Mouse (Mus musculus): ENCODE measurements at regions not wholly inside any gene's neighbourhood (a gene's known extent, or its start where the extent isn't known, plus 50 kb on each side); places are given as distances from the start of the nearest gene placed in this dataset.
A peak's percentile ranks its signal among the peaks of the same experiment; 100 is the strongest.

GRCm38 (mm10) chr11:112125249-112125933 lies 656.6 kb upstream of the Sox9 start:
- no peak for ATAC-seq (ENCODE audit: low read depth)
- Histone ChIP-seq H3K36me3 (no peaks in the 10 kb centered on the region), H3K9ac (no peak overlapping the region), H3K4me1 (replicated peaks) (no peaks in the 10 kb centered on the region), H3K27me3 (0 out of 2 replicates have a peak, but pooled peaks cover 3% of the 10 kb centered on the region), H3K9me3 (no peaks in the 10 kb centered on the region), H3K4me3 (no peak overlapping the region), H3K27ac (replicated peaks) (no peak overlapping the region), H3K4me2 (no peak overlapping the region)
- WGBS: 80% methylated on average over 12 of the region's 12 CpGs

GRCm38 (mm10) chr11:112130090-112130489 lies 651.9 kb upstream of the Sox9 start:
- WGBS: 91% methylated on average over 4 of the region's 4 CpGs
- Histone ChIP-seq H3K9ac (no peak overlapping the region), H3K4me3 (no peak overlapping the region), H3K9me3 (no peaks in the 10 kb centered on the region), H3K36me3 (no peaks in the 10 kb centered on the region), H3K27ac (replicated peaks) (no peak overlapping the region), H3K4me2 (no peak overlapping the region), H3K4me1 (replicated peaks) (no peaks in the 10 kb centered on the region), H3K27me3 (peaks cover 13% of the 10 kb centered on the region)
- no peak for ATAC-seq (ENCODE audit: low read depth)

GRCm38 (mm10) chr11:112137401-112138020 lies 644.5 kb upstream of the Sox9 start:
- Histone ChIP-seq H3K27ac (replicated peaks) (no peak overlapping the region), H3K9me3 (no peaks in the 10 kb centered on the region), H3K9ac (no peak overlapping the region), H3K36me3 (no peaks in the 10 kb centered on the region), H3K4me2 (peak overlapping the region; percentile 27), H3K4me1 (replicated peaks) (peaks cover 35% of the 10 kb centered on the region), H3K4me3 (no peak overlapping the region), H3K27me3 (peaks cover 13% of the 10 kb centered on the region)
- WGBS: 4% methylated on average over 8 of the region's 8 CpGs
- peak; percentile 75; the same call in 1 of the 2 replicates for ATAC-seq (ENCODE audit: low read depth)

GRCm38 (mm10) chr11:112140058-112140457 lies 642.0 kb upstream of the Sox9 start:
- Histone ChIP-seq H3K4me3 (no peak overlapping the region), H3K9me3 (no peaks in the 10 kb centered on the region), H3K4me2 (no peak overlapping the region), H3K27me3 (peaks cover 17% of the 10 kb centered on the region; the same call in 1 of the 2 replicates), H3K36me3 (no peaks in the 10 kb centered on the region), H3K27ac (replicated peaks) (no peak overlapping the region), H3K4me1 (replicated peaks) (peaks cover 35% of the 10 kb centered on the region), H3K9ac (no peak overlapping the region)
- 73% methylated on average over 9 of the region's 9 CpGs for WGBS
- ATAC-seq (ENCODE audit: low read depth): no peak

- Histone ChIP-seq H3K27me3 (peaks cover 17% of the 10 kb centered on the region; the same call in 1 of the 2 replicates), H3K4me2 (peak overlapping the region; percentile 13; the same call in 1 of the 2 replicates), H3K9me3 (no peaks in the 10 kb centered on the region), H3K4me3 (no peak overlapping the region), H3K4me1 (replicated peaks) (peaks cover 35% of the 10 kb centered on the region), H3K36me3 (no peaks in the 10 kb centered on the region), H3K9ac (no peak overlapping the region), H3K27ac (replicated peaks) (no peak overlapping the region)
- no peak for ATAC-seq (ENCODE audit: low read depth)
- 56% methylated on average over 4 of the region's 4 CpGs for WGBS
Measured at GRCm38 (mm10) chr11:112140495-112140894, 641.5 kb upstream of the Sox9 start.

GRCm38 (mm10) chr11:112140912-112141311 lies 641.1 kb upstream of the Sox9 start:
- H3K27me3 ChIP-seq: peaks cover 17% of the 10 kb centered on the region; the same call in 1 of the 2 replicates
- no peak overlapping the region for H3K4me3 ChIP-seq
- no peak overlapping the region for H3K27ac ChIP-seq (replicated peaks)
- no peaks in the 10 kb centered on the region for H3K36me3 ChIP-seq
- no peaks in the 10 kb centered on the region for H3K9me3 ChIP-seq
- no peak for ATAC-seq (ENCODE audit: low read depth)
- peaks cover 35% of the 10 kb centered on the region for H3K4me1 ChIP-seq (replicated peaks)
- H3K9ac ChIP-seq: no peak overlapping the region
- 60% methylated on average over 9 of the region's 9 CpGs for WGBS
- peak overlapping the region; percentile 13; the same call in 1 of the 2 replicates for H3K4me2 ChIP-seq

- Histone ChIP-seq H3K36me3 (no peaks in the 10 kb centered on the region), H3K27me3 (no peaks in the 10 kb centered on the region), H3K4me3 (no peak overlapping the region), H3K27ac (replicated peaks) (no peak overlapping the region), H3K4me1 (replicated peaks) (peaks cover 10% of the 10 kb centered on the region), H3K9ac (no peak overlapping the region), H3K9me3 (no peaks in the 10 kb centered on the region), H3K4me2 (no peak overlapping the region)
- 94% methylated on average over 3 of the region's 3 CpGs for WGBS
- no peak for ATAC-seq (ENCODE audit: low read depth)
Measured at GRCm38 (mm10) chr11:112152051-112152450, 630.0 kb upstream of the Sox9 start.

GRCm38 (mm10) chr11:112153198-112153597 lies 628.8 kb upstream of the Sox9 start:
- Histone ChIP-seq H3K4me2 (no peak overlapping the region), H3K4me3 (no peak overlapping the region), H3K27me3 (no peaks in the 10 kb centered on the region), H3K9me3 (no peaks in the 10 kb centered on the region), H3K27ac (replicated peaks) (no peak overlapping the region), H3K36me3 (no peaks in the 10 kb centered on the region), H3K4me1 (replicated peaks) (peaks cover 10% of the 10 kb centered on the region), H3K9ac (no peak overlapping the region)
- 98% methylated on average over 5 of the region's 5 CpGs for WGBS
- ATAC-seq (ENCODE audit: low read depth): no peak

- WGBS: 59% methylated on average over 11 of the region's 11 CpGs
- Histone ChIP-seq H3K4me1 (replicated peaks) (peaks cover 10% of the 10 kb centered on the region), H3K4me2 (peak overlapping the region; percentile 29), H3K9ac (no peak overlapping the region), H3K36me3 (no peaks in the 10 kb centered on the region), H3K27ac (replicated peaks) (no peak overlapping the region), H3K27me3 (no peaks in the 10 kb centered on the region), H3K9me3 (no peaks in the 10 kb centered on the region), H3K4me3 (no peak overlapping the region)
- ATAC-seq (ENCODE audit: low read depth): no peak
Measured at GRCm38 (mm10) chr11:112154712-112155319, 627.2 kb upstream of the Sox9 start.

GRCm38 (mm10) chr11:112155339-112155955 lies 626.6 kb upstream of the Sox9 start:
- Histone ChIP-seq H3K4me2 (peak overlapping the region; percentile 29), H3K27me3 (no peaks in the 10 kb centered on the region), H3K4me3 (no peak overlapping the region), H3K36me3 (no peaks in the 10 kb centered on the region), H3K9ac (no peak overlapping the region), H3K4me1 (replicated peaks) (peaks cover 10% of the 10 kb centered on the region), H3K27ac (replicated peaks) (no peak overlapping the region), H3K9me3 (no peaks in the 10 kb centered on the region)
- WGBS: 37% methylated on average over 10 of the region's 10 CpGs
- ATAC-seq (ENCODE audit: low read depth): no peak

GRCm38 (mm10) chr11:112163681-112164265 lies 618.3 kb upstream of the Sox9 start:
- Histone ChIP-seq H3K36me3 (no peaks in the 10 kb centered on the region), H3K27me3 (no peaks in the 10 kb centered on the region), H3K4me3 (no peak overlapping the region), H3K9me3 (no peaks in the 10 kb centered on the region), H3K4me1 (replicated peaks) (no peaks in the 10 kb centered on the region), H3K4me2 (no peak overlapping the region), H3K9ac (no peak overlapping the region), H3K27ac (replicated peaks) (no peak overlapping the region)
- WGBS: 50% methylated on average over 7 of the region's 7 CpGs
- ATAC-seq (ENCODE audit: low read depth): no peak

- Histone ChIP-seq H3K9ac (no peak overlapping the region), H3K4me2 (no peak overlapping the region), H3K27ac (replicated peaks) (no peak overlapping the region), H3K9me3 (no peaks in the 10 kb centered on the region), H3K4me1 (replicated peaks) (no peaks in the 10 kb centered on the region), H3K27me3 (no peaks in the 10 kb centered on the region), H3K4me3 (no peak overlapping the region), H3K36me3 (no peaks in the 10 kb centered on the region)
- 77% methylated on average over 10 of the region's 10 CpGs for WGBS
- no peak for ATAC-seq (ENCODE audit: low read depth)
Measured at GRCm38 (mm10) chr11:112173585-112173984, 608.4 kb upstream of the Sox9 start.
